Mouse (Mus musculus) cerebellum, postnatal 14 days (tissue): ENCODE results near the gene Pde5a.

Source experiments
- DNase-seq, 2 experiments: peaks; one replicate each; pipeline ENCODE4 v3.0.0; 2021; ENCODE audit warnings: mixed read lengths in 2 of 2

Gene Pde5a

GRCm38 (mm10) chr3:122859829-122860228 is 131.1 kb downstream of the Pde5a start:
- no peak for DNase-seq

GRCm38 (mm10) chr3:122860573-122861498 is 132.1 kb downstream of the Pde5a start:
- DNase-seq = no peak

- DNase-seq = no peak
Measured at GRCm38 (mm10) chr3:122865092-122865491, 136.3 kb downstream of the Pde5a start.

GRCm38 (mm10) chr3:122868270-122868669 is 139.5 kb downstream of the Pde5a start:
- DNase-seq = no peak

- DNase-seq = no peak
Measured at GRCm38 (mm10) chr3:122871596-122871995, 142.8 kb downstream of the Pde5a start.

- DNase-seq = no peak
Measured at GRCm38 (mm10) chr3:122876870-122877269, 148.1 kb downstream of the Pde5a start.

GRCm38 (mm10) chr3:122877543-122877942 is 148.8 kb downstream of the Pde5a start:
- DNase-seq = no peak

GRCm38 (mm10) chr3:122878705-122879315 is 150.1 kb downstream of the Pde5a start:
- DNase-seq = no peak

GRCm38 (mm10) chr3:122887505-122888301 is 159.0 kb downstream of the Pde5a start:
- DNase-seq = no peak

GRCm38 (mm10) chr3:122888371-122888819 is 159.6 kb downstream of the Pde5a start:
- no peak for DNase-seq

- DNase-seq = no peak
Measured at GRCm38 (mm10) chr3:122894772-122895171, 166.0 kb downstream of the Pde5a start, which contains the start of gene Fabp2. Fabp2 (plus strand) TSS chr3:122895072.

GRCm38 (mm10) chr3:122895189-122895731 is 166.5 kb downstream of the Pde5a start:
- no peak for DNase-seq

- DNase-seq = no peak
Measured at GRCm38 (mm10) chr3:122898254-122898653, 169.5 kb downstream of the Pde5a start.

GRCm38 (mm10) chr3:122903746-122904433 is 175.1 kb downstream of the Pde5a start:
- DNase-seq = peak; percentile 71 to 73

- no peak for DNase-seq
Measured at GRCm38 (mm10) chr3:122907841-122908240, 179.1 kb downstream of the Pde5a start.
